Mouse (Mus musculus) midbrain, postnatal 0 days (tissue): ENCODE data around the gene Calhm2. TPM values are rescaled to one million over a fixed set of nuclear protein-coding genes. Genes with fewer than 3 reads are reported as not detected.

Experiments used
- ATAC-seq: fragments of 200-750 bp; cut with Nextera tagmentation; 2 replicates; pipeline ENCODE4 v1.8.0; 2017; ENCODE audit warnings: moderate number of reproducible peaks, mild to moderate bottlenecking, moderate TSS enrichment, moderate library complexity; ENCODE audit not compliant: low FRiP score
- DNase-seq: peaks from one replicate; pipeline ENCODE4 v3.0.0-alpha.2; 2015; ENCODE audit warnings: low spot score
- H3K27ac ChIP-seq: fragments of 300-500 bp; sonication (generic); 2 replicates; pipeline ENCODE4 v1.5.1; 2014; ENCODE audit warnings: low read depth, mild to moderate bottlenecking, low read length, mixed read lengths
- H3K27me3 ChIP-seq: fragments of 300-500 bp; sonication (generic); 2 replicates; pipeline ENCODE4 v1.6.1; 2014; ENCODE audit warnings: low read length, control low read depth, mixed read lengths; ENCODE audit not compliant: insufficient read depth
- H3K36me3 ChIP-seq: fragments of 300-500 bp; sonication (generic); 2 replicates; pipeline ENCODE4 v1.6.1; 2014; ENCODE audit warnings: low read length, control low read depth, mixed read lengths; ENCODE audit not compliant: insufficient read depth
- H3K4me1 ChIP-seq: fragments of 300-500 bp; sonication (generic); 2 replicates; pipeline ENCODE4 v1.6.1; 2014; ENCODE audit warnings: mild to moderate bottlenecking, control low read depth, antibody characterized with exemption, low read length, mixed read lengths; ENCODE audit not compliant: insufficient read depth
- H3K4me2 ChIP-seq: fragments of 300-500 bp; sonication (generic); 2 replicates; pipeline ENCODE4 v1.6.1; 2014; ENCODE audit warnings: low read depth, mild to moderate bottlenecking, low read length, mixed read lengths; ENCODE audit not compliant: poor library complexity, severe bottlenecking
- H3K4me3 ChIP-seq: fragments of 300-500 bp; sonication (generic); 2 replicates; pipeline ENCODE4 v1.5.1; 2014; ENCODE audit warnings: low read depth, mild to moderate bottlenecking, low read length, moderate library complexity
- H3K9ac ChIP-seq: fragments of 300-500 bp; sonication (generic); replicated peaks from 2 replicates; pipeline ENCODE4 v1.6.1; 2014; ENCODE audit warnings: mild to moderate bottlenecking, low read length, moderate library complexity, mixed read lengths; ENCODE audit not compliant: poor library complexity, severe bottlenecking
- H3K9me3 ChIP-seq: fragments of 300-500 bp; sonication (generic); 2 replicates; pipeline ENCODE4 v1.6.1; 2016; ENCODE audit warnings: low read length, control low read depth
- CTCF ChIP-seq: IDR thresholded peaks from 2 replicates; pipeline ENCODE4 v1.5.1; 2016; ENCODE audit warnings: antibody characterized with exemption, mild to moderate bottlenecking
- WGBS: fragments of 180-500 bp; shearing (Covaris S2); extraction: QIAGEN DNeasy Blood & Tissue Kit; methylation state at CpG from one replicate; pipeline ENCODE4 v1.1.7; 2014; 5-methylcytosine and 5-hydroxymethylcytosine counted together
- polyA plus RNA-seq: library from polyadenylated mRNA; unstranded; fragments of >200 nt; fragmentation: Nextera tagmentation; extraction: Ambion mirVana; gene quantifications from 2 replicates; pipeline ENCODE4 v1.2.1, GENCODE M21; 2015
- total RNA-seq: library from RNA; depleted of rRNA; stranded (reverse); fragments of >200 nt; gene quantifications from 2 replicates; pipeline ENCODE4 v1.2.3, GENCODE M21; 2014; rRNA removed

Gene Calhm2
- total and polyA plus RNA-seq, 2 experiments from 2014 or later = 0.77 to 1.0 TPM

DNA sequence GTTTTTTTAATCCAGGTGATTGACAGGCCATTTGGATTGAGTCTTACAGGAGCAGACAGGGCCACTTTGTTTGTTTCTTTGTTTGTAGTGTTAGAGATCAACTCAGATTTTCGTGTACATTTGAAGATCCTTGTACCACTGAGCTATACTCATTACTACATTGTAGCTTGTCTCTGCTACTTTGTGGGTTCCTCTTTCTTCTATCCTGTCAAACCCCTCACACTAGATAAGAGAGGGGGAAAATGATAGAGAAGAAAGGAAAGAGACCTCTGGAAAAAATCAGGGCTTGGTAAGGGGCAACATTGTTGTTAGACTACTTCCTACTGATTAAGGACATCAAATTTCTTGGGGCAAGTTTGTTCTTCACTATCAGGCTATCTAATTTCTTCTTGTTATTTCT is 80.4 kb downstream of the Calhm2 start:
- H3K27me3 ChIP-seq = no peaks in the 10 kb centered on the region; the same call in 1 of the 2 replicates
- no peak overlapping the region for H3K4me2 ChIP-seq
- DNase-seq = no peak
- ATAC-seq = no peak
- 78% methylated on average over 1 of the region's 1 CpGs for WGBS
- no peaks in the 10 kb centered on the region for H3K4me1 ChIP-seq
- no peak for TF ChIP-seq CTCF
- no peaks in the 10 kb centered on the region for H3K36me3 ChIP-seq
- no peaks in the 10 kb centered on the region for H3K9me3 ChIP-seq
- no peak overlapping the region for H3K4me3 ChIP-seq
- no peak overlapping the region for H3K9ac ChIP-seq
- no peak overlapping the region for H3K27ac ChIP-seq

Other genes with a start within 250 kb of the Calhm2 start
- gene Ina, start 123.6 kb downstream of the Calhm2 start, total RNA-seq = 229 and 248 TPM in 2 replicates
- 294 and 310 TPM in 2 replicates for gene Ina, start 123.6 kb downstream of the Calhm2 start, polyA plus RNA-seq
- 64.1 and 68.1 TPM in 2 replicates for gene Nt5c2, start 123.1 kb downstream of the Calhm2 start, total RNA-seq
- 81.8 and 83.0 TPM in 2 replicates for gene Nt5c2, start 123.1 kb downstream of the Calhm2 start, polyA plus RNA-seq
- gene Pcgf6, start 87.4 kb downstream of the Calhm2 start, total RNA-seq = 26.3 and 29.2 TPM in 2 replicates
- gene Pcgf6, start 87.4 kb downstream of the Calhm2 start, polyA plus RNA-seq = 21.8 and 23.6 TPM in 2 replicates
- 8.6 and 10.8 TPM in 2 replicates for gene Taf5, start 70.5 kb downstream of the Calhm2 start, total RNA-seq
- 2.9 and 3.0 TPM in 2 replicates for gene Taf5, start 70.5 kb downstream of the Calhm2 start, polyA plus RNA-seq
- 620 and 786 TPM in 2 replicates for gene Usmg5, start 47.6 kb downstream of the Calhm2 start, total RNA-seq
- gene Usmg5, start 47.6 kb downstream of the Calhm2 start, polyA plus RNA-seq = 1,971 and 2,037 TPM in 2 replicates
- gene Pdcd11, start 47.5 kb downstream of the Calhm2 start, total RNA-seq = 10.9 and 11.0 TPM in 2 replicates
- gene Pdcd11, start 47.5 kb downstream of the Calhm2 start, polyA plus RNA-seq = 3.4 and 3.8 TPM in 2 replicates
- not detected in 2 replicates for gene Calhm1, start 6.0 kb upstream of the Calhm2 start, total RNA-seq
- gene Calhm1, start 6.0 kb upstream of the Calhm2 start, polyA plus RNA-seq = not detected in 2 replicates
- gene Calhm3, start 19.5 kb upstream of the Calhm2 start, total RNA-seq = 0.33 TPM in 1 of 2 replicates, not detected in the other
- gene Calhm3, start 19.5 kb upstream of the Calhm2 start, polyA plus RNA-seq = 0.22 TPM in 1 of 2 replicates, not detected in the other
- 66.9 and 82.4 TPM in 2 replicates for gene Neurl1a, start 40.5 kb upstream of the Calhm2 start, total RNA-seq
- 16.2 and 16.8 TPM in 2 replicates for gene Neurl1a, start 40.5 kb upstream of the Calhm2 start, polyA plus RNA-seq